Mouse (Mus musculus) myocyte (in vitro differentiated cells): ENCODE data around the gene 1810009A15Rik.
A peak's percentile ranks its signal among the peaks of the same experiment; 100 is the strongest.

ENCODE experiments used
- CEBPB ChIP-seq: IDR thresholded peaks from 2 replicates; pipeline ENCODE4 v1.6.1; 2011; ENCODE audit warnings: mild to moderate bottlenecking, moderate library complexity; ENCODE audit not compliant: poor library complexity, insufficient read depth, severe bottlenecking
- E2F4 ChIP-seq: IDR thresholded peaks from one replicate; pipeline ENCODE4 v1.6.1; 2011; ENCODE audit warnings: mild to moderate bottlenecking, control low read depth, moderate library complexity; ENCODE audit not compliant: insufficient read depth
- MAX ChIP-seq: IDR thresholded peaks from one replicate; pipeline ENCODE4 v1.6.1; 2011; ENCODE audit warnings: low read depth, mild to moderate bottlenecking, control low read depth
- MYOD1 ChIP-seq, 3 experiments: IDR thresholded peaks; one replicate each; pipeline ENCODE4 v1.6.1; 2011; ENCODE audit warnings: control low read depth in 2 of 3, low read depth in 2 of 3, mild to moderate bottlenecking in 2 of 3, moderate library complexity in 1 of 3; ENCODE audit not compliant: insufficient read length in 2 of 3, control insufficient read depth in 1 of 3
- MYOG ChIP-seq, 3 experiments: IDR thresholded peaks; one replicate each; pipeline ENCODE4 v1.6.1; 2011; ENCODE audit warnings: control low read depth in 2 of 3, low read depth in 2 of 3, mild to moderate bottlenecking in 2 of 3; ENCODE audit not compliant: insufficient read length in 2 of 3, control insufficient read depth in 1 of 3, insufficient read depth in 1 of 3
- POLR2A ChIP-seq: IDR thresholded peaks from one replicate; pipeline ENCODE4 v1.6.1; 2011; ENCODE audit warnings: low read depth, mild to moderate bottlenecking, control low read depth, moderate library complexity; ENCODE audit not compliant: insufficient read length
- POLR2AphosphoS2 ChIP-seq: IDR thresholded peaks from one replicate; pipeline ENCODE4 v1.6.1; 2011; ENCODE audit warnings: low read depth, control low read depth; ENCODE audit not compliant: insufficient read length
- REST ChIP-seq: IDR thresholded peaks from one replicate; pipeline ENCODE4 v1.6.1; 2011; ENCODE audit warnings: mild to moderate bottlenecking, control low read depth, moderate library complexity; ENCODE audit not compliant: insufficient read depth, insufficient read length
- TCF12 ChIP-seq: IDR thresholded peaks from one replicate; pipeline ENCODE4 v1.6.1; 2011; ENCODE audit warnings: mild to moderate bottlenecking, control low read depth; ENCODE audit not compliant: poor library complexity, insufficient read depth, severe bottlenecking
- USF1 ChIP-seq: IDR thresholded peaks from one replicate; pipeline ENCODE4 v1.6.1; 2011; ENCODE audit warnings: low read depth, mild to moderate bottlenecking, control low read depth, moderate library complexity

DNA sequence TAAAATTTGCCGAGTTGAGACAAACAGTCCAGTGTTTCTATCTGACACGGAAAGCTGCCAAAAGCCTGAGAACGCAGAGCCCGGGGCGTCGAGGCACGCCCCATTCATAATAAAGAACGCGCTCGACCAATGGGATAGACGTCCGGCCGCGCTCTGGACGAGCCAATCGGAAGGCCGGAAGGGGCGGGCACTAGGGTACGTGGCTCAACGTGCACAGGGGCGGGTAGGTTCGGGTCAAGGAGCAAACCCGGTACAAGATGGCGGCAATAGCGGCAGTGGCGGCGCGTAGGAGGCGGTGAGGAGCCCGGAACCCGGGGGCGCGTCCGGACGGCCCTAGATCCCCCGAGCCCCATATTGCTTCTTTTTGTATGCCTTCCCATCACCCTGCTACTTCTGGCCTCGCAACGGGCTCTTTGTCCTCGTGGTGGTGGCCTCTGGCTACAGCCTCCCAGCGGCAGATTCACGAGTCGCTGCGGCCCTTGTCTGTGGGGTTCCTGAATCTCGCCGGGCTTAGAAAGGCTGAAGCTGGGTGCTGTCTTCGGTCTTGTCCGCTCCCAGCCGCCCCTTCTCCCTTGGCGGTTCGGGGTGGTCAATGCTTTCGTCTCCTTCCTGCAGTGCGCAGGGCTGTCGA, 9.3 kb downstream of the 1810009A15Rik start, which contains the start of gene Ganab:
- TF ChIP-seq MAX, result no peak
- TF ChIP-seq TCF12, result no peak
- no peak for TF ChIP-seq USF1
- TF ChIP-seq POLR2AphosphoS2, result peak; percentile 100
- TF ChIP-seq REST, result peak; percentile 53
- no peak for TF ChIP-seq MYOD1 (IDR thresholded peaks at IDR 0.05; ENCODE audit: control insufficient read depth in 1 of 3, insufficient read length in 2 of 3, low read depth in 2 of 3)
- TF ChIP-seq POLR2A, result peak; percentile 93
- TF ChIP-seq CEBPB, result no peak
- no peak for TF ChIP-seq E2F4
- TF ChIP-seq MYOG (IDR thresholded peaks at IDR 0.05; ENCODE audit: control insufficient read depth in 1 of 3, insufficient read depth in 1 of 3, insufficient read length in 2 of 3, low read depth in 2 of 3), result no peak
